Mouse (Mus musculus) MEL (cell line): ENCODE measurements around the gene Gabrg3. TPM values are rescaled to one million over a fixed set of nuclear protein-coding genes. Genes with fewer than 3 reads are reported as not detected.

ENCODE experiments used
- DNase-seq: peaks from one replicate; pipeline ENCODE4 v3.0.0; 2011; ENCODE audit warnings: low read depth, low spot score
- H3K27ac ChIP-seq: 2 replicates; pipeline ENCODE4 v1.5.1; 2012; ENCODE audit warnings: low read depth, mild to moderate bottlenecking, control low read depth, low read length, moderate library complexity; ENCODE audit not compliant: control insufficient read depth
- H3K27me3 ChIP-seq, 2 experiments: fragments of 150-350 bp in 1 of 2; sonication (generic) in 1 of 2; 2 replicates each; pipeline ENCODE4 v1.6.1; 2012; ENCODE audit warnings: low read length in 2 of 2, mild to moderate bottlenecking in 2 of 2, improper control_type of control experiment in 1 of 2, moderate library complexity in 1 of 2; ENCODE audit not compliant: insufficient read depth in 2 of 2, control insufficient read depth in 1 of 2
- H3K36me3 ChIP-seq, 2 experiments: 2 replicates each; pipeline ENCODE4 v1.6.1; 2012 to 2014; ENCODE audit warnings: low read length in 2 of 2, improper control_type of control experiment in 1 of 2, inconsistent platforms in 1 of 2, mild to moderate bottlenecking in 1 of 2; ENCODE audit not compliant: insufficient read depth in 2 of 2, control insufficient read depth in 1 of 2
- H3K4me1 ChIP-seq, 2 experiments: fragments of 150-350 bp in 1 of 2; sonication (generic) in 1 of 2; 2 replicates each; pipeline ENCODE4 v1.6.1; 2012; ENCODE audit warnings: low read length in 2 of 2, improper control_type of control experiment in 1 of 2, mild to moderate bottlenecking in 1 of 2; ENCODE audit not compliant: insufficient read depth in 2 of 2, control insufficient read depth in 1 of 2
- H3K4me3 ChIP-seq, 2 experiments: fragments of 150-350 bp in 1 of 2; sonication (generic) in 1 of 2; 2 replicates each; pipeline ENCODE4 v1.5.1; 2012; ENCODE audit warnings: low read depth in 2 of 2, low read length in 2 of 2, mild to moderate bottlenecking in 2 of 2, moderate library complexity in 2 of 2, control low read depth in 1 of 2, improper control_type of control experiment in 1 of 2; ENCODE audit not compliant: control insufficient read depth in 1 of 2, insufficient read depth in 1 of 2
- H3K79me2 ChIP-seq: 2 replicates; pipeline ENCODE4 v1.6.1; 2012; ENCODE audit warnings: mild to moderate bottlenecking, low read length, moderate library complexity; ENCODE audit not compliant: control insufficient read depth, poor library complexity, insufficient read depth
- H3K9ac ChIP-seq: 2 replicates; pipeline ENCODE4 v1.6.1; 2012; ENCODE audit warnings: low read depth, mild to moderate bottlenecking, control low read depth, low read length, moderate library complexity; ENCODE audit not compliant: control insufficient read depth, poor library complexity, severe bottlenecking
- H3K9me3 ChIP-seq: fragments of 150-350 bp; sonication (generic); replicated peaks from 2 replicates; pipeline ENCODE4 v1.6.1; 2012; ENCODE audit warnings: mild to moderate bottlenecking, low read length, improper control_type of control experiment, moderate library complexity; ENCODE audit not compliant: insufficient read depth
- CHD1 ChIP-seq: IDR thresholded peaks from 2 replicates; pipeline ENCODE4 v1.6.1; 2012; ENCODE audit warnings: low read depth, mild to moderate bottlenecking, inconsistent platforms, low read length, improper control_type of control experiment
- E2F4 ChIP-seq: IDR thresholded peaks from 2 replicates; pipeline ENCODE4 v1.6.1; 2011; ENCODE audit warnings: low read depth, low read length, improper control_type of control experiment, borderline replicate concordance
- EP300 ChIP-seq, 2 experiments: IDR thresholded peaks; 2 replicates each; pipeline ENCODE4 v1.6.1; 2011; ENCODE audit warnings: improper control_type of control experiment in 2 of 2, low read length in 2 of 2, low read depth in 1 of 2, mild to moderate bottlenecking in 1 of 2
- ETS1 ChIP-seq: IDR thresholded peaks from 2 replicates; pipeline ENCODE4 v1.6.1; 2012; ENCODE audit warnings: low read depth, mild to moderate bottlenecking, inconsistent platforms, low read length, improper control_type of control experiment, moderate library complexity
- GATA1 ChIP-seq: IDR thresholded peaks from 2 replicates; pipeline ENCODE4 v1.6.1; 2011; ENCODE audit warnings: low read depth, low read length, improper control_type of control experiment
- JUND ChIP-seq: IDR thresholded peaks from 2 replicates; pipeline ENCODE4 v1.6.1; 2011; ENCODE audit warnings: low read depth, mild to moderate bottlenecking, improper control_type of control experiment, low read length
- KAT2A ChIP-seq: conservative IDR thresholded peaks from 2 replicates; pipeline ENCODE4 v1.6.1; 2012; ENCODE audit warnings: low read depth, low read length, improper control_type of control experiment, inconsistent platforms
- MAFK ChIP-seq: IDR thresholded peaks from 2 replicates; pipeline ENCODE4 v1.6.1; 2011; ENCODE audit warnings: low read depth, mild to moderate bottlenecking, low read length, improper control_type of control experiment, borderline replicate concordance
- MAZ ChIP-seq: IDR thresholded peaks from 2 replicates; pipeline ENCODE4 v1.6.1; 2012; ENCODE audit warnings: low read depth, mild to moderate bottlenecking, inconsistent platforms, low read length, improper control_type of control experiment
- MEF2A ChIP-seq: IDR thresholded peaks from 2 replicates; pipeline ENCODE4 v1.6.1; 2014; ENCODE audit warnings: low read depth, mild to moderate bottlenecking, inconsistent platforms, low read length, improper control_type of control experiment; ENCODE audit not compliant: poor library complexity, insufficient replicate concordance, severe bottlenecking; ENCODE audit errors: extremely low read depth
- MXI1 ChIP-seq: IDR thresholded peaks from 2 replicates; pipeline ENCODE4 v1.6.1; 2011; ENCODE audit warnings: mild to moderate bottlenecking, low read depth, low read length, improper control_type of control experiment
- NELFE ChIP-seq: IDR thresholded peaks from 2 replicates; pipeline ENCODE4 v1.6.1; 2011; ENCODE audit warnings: low read depth, low read length, improper control_type of control experiment
- POLR2A ChIP-seq, 2 experiments: IDR thresholded peaks; 2 replicates each; pipeline ENCODE4 v1.6.1; 2011 to 2012; ENCODE audit warnings: low read length in 2 of 2, mild to moderate bottlenecking in 2 of 2, control low read depth in 1 of 2, improper control_type of control experiment in 1 of 2, low read depth in 1 of 2, moderate library complexity in 1 of 2; ENCODE audit not compliant: control insufficient read depth in 1 of 2, insufficient read depth in 1 of 2, poor library complexity in 1 of 2
- RAD21 ChIP-seq: IDR thresholded peaks from 2 replicates; pipeline ENCODE4 v1.6.1; 2011; ENCODE audit warnings: mild to moderate bottlenecking, low read depth, low read length, improper control_type of control experiment
- SIN3A ChIP-seq: IDR thresholded peaks from 2 replicates; pipeline ENCODE4 v1.6.1; 2012; ENCODE audit warnings: low read length, improper control_type of control experiment, inconsistent platforms
- SMC3 ChIP-seq: IDR thresholded peaks from 2 replicates; pipeline ENCODE4 v1.6.1; 2011; ENCODE audit warnings: low read depth, low read length, improper control_type of control experiment
- TCF12 ChIP-seq: IDR thresholded peaks from 2 replicates; pipeline ENCODE4 v1.6.1; 2014; ENCODE audit warnings: low read depth, mild to moderate bottlenecking, inconsistent platforms, low read length, improper control_type of control experiment, moderate library complexity
- ZC3H11A ChIP-seq: IDR thresholded peaks from 2 replicates; pipeline ENCODE4 v1.6.1; 2012; ENCODE audit warnings: low read depth, mild to moderate bottlenecking, inconsistent platforms, low read length, improper control_type of control experiment
- polyA plus RNA-seq, 2 experiments: library from polyadenylated mRNA; stranded (reverse) in 1 of 2; unstranded in 1 of 2; fragments of >175 nt in 1 of 2; fragments of >200 nt in 1 of 2; gene quantifications; 2 replicates each; pipeline versions ENCODE4 v1.2.1 to v1.2.4; 2012; ENCODE audit warnings: low replicate concordance in 2 of 2, low read depth in 1 of 2; ENCODE audit not compliant: insufficient read length in 2 of 2, insufficient read depth in 1 of 2, missing spikeins in 1 of 2
- total RNA-seq: library from RNA; depleted of rRNA; stranded (reverse); fragments of 300-350 nt; gene quantifications from 2 replicates; pipeline ENCODE4 v1.2.3, GENCODE M21; 2012

The Gabrg3 gene
- total and polyA plus RNA-seq, 3 experiments: not detected

GRCm38 (mm10) chr7:57312018-57312417 is 75.0 kb downstream of the Gabrg3 start:
- no peaks in the 10 kb centered on the region for H3K36me3 ChIP-seq
- no peaks in the 10 kb centered on the region for H3K79me2 ChIP-seq
- H3K4me3 ChIP-seq: no peak overlapping the region
- no peak for TF ChIP-seq POLR2A (IDR thresholded peaks at IDR 0.05; ENCODE audit: control insufficient read depth in 1 of 2, insufficient read depth in 1 of 2, low read depth in 1 of 2, low read length in 2 of 2, poor library complexity in 1 of 2)
- TF ChIP-seq ZC3H11A: no peak
- TF ChIP-seq E2F4: no peak
- TF ChIP-seq MAFK: no peak
- TF ChIP-seq CHD1: no peak
- no peak overlapping the region for H3K27ac ChIP-seq
- H3K27me3 ChIP-seq: no peaks in the 10 kb centered on the region
- no peaks in the 10 kb centered on the region for H3K4me1 ChIP-seq
- no peak for DNase-seq
- H3K9ac ChIP-seq: no peak overlapping the region
- H3K9me3 ChIP-seq: no peaks in the 10 kb centered on the region

GRCm38 (mm10) chr7:57307337-57307736 is 79.7 kb downstream of the Gabrg3 start:
- H3K27ac ChIP-seq: no peak overlapping the region
- H3K4me3 ChIP-seq: no peak overlapping the region
- H3K9me3 ChIP-seq: no peaks in the 10 kb centered on the region
- H3K79me2 ChIP-seq: no peaks in the 10 kb centered on the region
- H3K36me3 ChIP-seq: no peaks in the 10 kb centered on the region
- DNase-seq: no peak
- no peak overlapping the region for H3K9ac ChIP-seq
- no peaks in the 10 kb centered on the region for H3K4me1 ChIP-seq
- no peaks in the 10 kb centered on the region for H3K27me3 ChIP-seq
- TF ChIP-seq MXI1: no peak
- TF ChIP-seq KAT2A: no peak
- no peak for TF ChIP-seq JUND
- no peak for TF ChIP-seq GATA1
- no peak for TF ChIP-seq MAZ
- TF ChIP-seq EP300 (IDR thresholded peaks at IDR 0.05; ENCODE audit: low read depth in 1 of 2, low read length in 2 of 2): no peak
- no peak for TF ChIP-seq TCF12
- no peak for TF ChIP-seq MEF2A
- no peak for TF ChIP-seq ZC3H11A

- no peak overlapping the region for H3K9ac ChIP-seq
Measured at GRCm38 (mm10) chr7:57296639-57297038, 90.3 kb downstream of the Gabrg3 start.

More at GRCm38 (mm10) chr7:57296639-57297038, 90.3 kb downstream of the Gabrg3 start:
- no peak for DNase-seq
- Histone ChIP-seq H3K79me2 (no peaks in the 10 kb centered on the region), H3K27ac (no peak overlapping the region), H3K4me1 (no peaks in the 10 kb centered on the region), H3K27me3 (no peaks in the 10 kb centered on the region), H3K4me3 (no peak overlapping the region), H3K9me3 (no peaks in the 10 kb centered on the region), H3K36me3 (no peaks in the 10 kb centered on the region)
- TF ChIP-seq RAD21: no peak
- no peak for TF ChIP-seq SMC3
- TF ChIP-seq SIN3A: no peak
- TF ChIP-seq NELFE: no peak
- no peak for TF ChIP-seq MXI1
- TF ChIP-seq ETS1: no peak
